Mouse (Mus musculus): ENCODE data around the gene Cd5. TPM values are rescaled to one million over a fixed set of nuclear protein-coding genes. Genes with fewer than 3 reads are reported as not detected.

Gene Cd5
- polyA plus RNA-seq, 1 experiment from 2014 or later, result 3.3 TPM

- 92% methylated on average over 9 of the region's 9 CpGs for WGBS
- no peak overlapping the region for H3K27ac ChIP-seq (ENCODE audit: low read length)
- no peaks in the 10 kb centered on the region for H3K27me3 ChIP-seq (ENCODE audit: control insufficient read depth, insufficient read depth, low read length)
- no peak overlapping the region for H3K4me3 ChIP-seq (replicated peaks; ENCODE audit: low read length)
- H3K4me2 ChIP-seq (ENCODE audit: low read depth, low read length), result no peak overlapping the region
- peaks cover 13% of the 10 kb centered on the region for H3K4me1 ChIP-seq (ENCODE audit: control insufficient read depth, insufficient read depth, low read length)
- H3K36me3 ChIP-seq (ENCODE audit: control insufficient read depth, insufficient read depth, low read length), result no peaks in the 10 kb centered on the region
- no peak overlapping the region for H3K9ac ChIP-seq (ENCODE audit: low read length)
- no peak for ATAC-seq (ENCODE audit: insufficient read depth, low FRiP score)
- H3K9me3 ChIP-seq (replicated peaks; ENCODE audit: control insufficient read depth, low read length), result no peaks in the 10 kb centered on the region
These were observed 53.7 kb downstream of the Cd5 start for GRCm38 (mm10) chr19:10685081-10685480.

- H3K36me3 ChIP-seq (ENCODE audit: control insufficient read depth, insufficient read depth, low read length), result no peaks in the 10 kb centered on the region
- H3K4me2 ChIP-seq (ENCODE audit: low read depth, low read length), result no peak overlapping the region
- no peak for ATAC-seq (ENCODE audit: insufficient read depth, low FRiP score)
- no peaks in the 10 kb centered on the region for H3K27me3 ChIP-seq (ENCODE audit: control insufficient read depth, insufficient read depth, low read length)
- WGBS, result 51% methylated on average over 4 of the region's 4 CpGs
- no peaks in the 10 kb centered on the region for H3K4me1 ChIP-seq (ENCODE audit: control insufficient read depth, insufficient read depth, low read length)
- no peaks in the 10 kb centered on the region for H3K9me3 ChIP-seq (replicated peaks; ENCODE audit: control insufficient read depth, low read length)
- no peak overlapping the region for H3K4me3 ChIP-seq (replicated peaks; ENCODE audit: low read length)
- H3K9ac ChIP-seq (ENCODE audit: low read length), result no peak overlapping the region
- no peak overlapping the region for H3K27ac ChIP-seq (ENCODE audit: low read length)
These were observed 57.2 kb downstream of the Cd5 start for GRCm38 (mm10) chr19:10681571-10681970.

- H3K27me3 ChIP-seq (ENCODE audit: control insufficient read depth, insufficient read depth, low read length), result no peaks in the 10 kb centered on the region
- H3K4me2 ChIP-seq (ENCODE audit: low read depth, low read length), result no peak overlapping the region
- no peak overlapping the region for H3K9ac ChIP-seq (ENCODE audit: low read length)
- peak overlapping the region; percentile 11; the same call in 1 of the 2 replicates for H3K27ac ChIP-seq (ENCODE audit: low read length)
- no peaks in the 10 kb centered on the region for H3K4me1 ChIP-seq (ENCODE audit: control insufficient read depth, insufficient read depth, low read length)
- WGBS, result 68% methylated on average over 1 of the region's 1 CpGs
- no peak for ATAC-seq (ENCODE audit: insufficient read depth, low FRiP score)
- H3K9me3 ChIP-seq (replicated peaks; ENCODE audit: control insufficient read depth, low read length), result no peaks in the 10 kb centered on the region
- H3K36me3 ChIP-seq (ENCODE audit: control insufficient read depth, insufficient read depth, low read length), result no peaks in the 10 kb centered on the region
- H3K4me3 ChIP-seq (replicated peaks; ENCODE audit: low read length), result no peak overlapping the region
These were observed 60.1 kb downstream of the Cd5 start for GRCm38 (mm10) chr19:10678772-10679067.

- Histone ChIP-seq H3K27ac (ENCODE audit: low read length) (peak within 1 kb of the TSS; percentile 38), H3K27me3 (ENCODE audit: control insufficient read depth, insufficient read depth, low read length) (no peaks in the 10 kb centered on the region), H3K9me3 (replicated peaks; ENCODE audit: control insufficient read depth, low read length) (no peaks in the 10 kb centered on the region), H3K36me3 (ENCODE audit: control insufficient read depth, insufficient read depth, low read length) (no peaks in the 10 kb centered on the region), H3K4me3 (replicated peaks; ENCODE audit: low read length) (no peak within 1 kb of the TSS), H3K9ac (ENCODE audit: low read length) (0 out of 2 replicates have a peak within 1 kb of the TSS, but pooled peaks have one; percentile 29), H3K4me2 (ENCODE audit: low read depth, low read length) (no peak within 1 kb of the TSS), H3K4me1 (ENCODE audit: control insufficient read depth, insufficient read depth, low read length) (no peaks in the 10 kb centered on the region)
- no peak for ATAC-seq (ENCODE audit: insufficient read depth, low FRiP score)
- 35% methylated on average over 6 of the region's 6 CpGs for WGBS
These were observed 60.7 kb downstream of the Cd5 start, which contains the start of gene Pga5 for GRCm38 (mm10) chr19:10677915-10678771. Gene Pga5 (minus strand): TSS chr19:10678071.

- Histone ChIP-seq H3K4me3 (replicated peaks; ENCODE audit: low read length) (no peak overlapping the region), H3K9me3 (replicated peaks; ENCODE audit: control insufficient read depth, low read length) (no peaks in the 10 kb centered on the region), H3K27ac (ENCODE audit: low read length) (no peak overlapping the region), H3K36me3 (ENCODE audit: control insufficient read depth, insufficient read depth, low read length) (no peaks in the 10 kb centered on the region), H3K27me3 (ENCODE audit: control insufficient read depth, insufficient read depth, low read length) (no peaks in the 10 kb centered on the region), H3K4me2 (ENCODE audit: low read depth, low read length) (no peak overlapping the region), H3K4me1 (ENCODE audit: control insufficient read depth, insufficient read depth, low read length) (0 out of 2 replicates have a peak, but pooled peaks cover 5% of the 10 kb centered on the region), H3K9ac (ENCODE audit: low read length) (no peak overlapping the region)
- WGBS, result 85% methylated on average over 16 of the region's 16 CpGs
- no peak for ATAC-seq (ENCODE audit: insufficient read depth, low FRiP score)
These were observed 62.1 kb downstream of the Cd5 start for GRCm38 (mm10) chr19:10676656-10677055.

- Histone ChIP-seq H3K36me3 (ENCODE audit: control insufficient read depth, insufficient read depth, low read length) (no peaks in the 10 kb centered on the region), H3K4me3 (replicated peaks; ENCODE audit: low read length) (no peak overlapping the region), H3K4me2 (ENCODE audit: low read depth, low read length) (no peak overlapping the region), H3K4me1 (ENCODE audit: control insufficient read depth, insufficient read depth, low read length) (0 out of 2 replicates have a peak, but pooled peaks cover 6% of the 10 kb centered on the region), H3K9ac (ENCODE audit: low read length) (no peak overlapping the region), H3K27ac (ENCODE audit: low read length) (no peak overlapping the region), H3K27me3 (ENCODE audit: control insufficient read depth, insufficient read depth, low read length) (no peaks in the 10 kb centered on the region), H3K9me3 (replicated peaks; ENCODE audit: control insufficient read depth, low read length) (no peaks in the 10 kb centered on the region)
- 48% methylated on average over 1 of the region's 1 CpGs for WGBS
- ATAC-seq (ENCODE audit: insufficient read depth, low FRiP score), result no peak
These were observed 65.5 kb downstream of the Cd5 start for GRCm38 (mm10) chr19:10673275-10673674.

- no peaks in the 10 kb centered on the region for H3K36me3 ChIP-seq (ENCODE audit: control insufficient read depth, insufficient read depth, low read length)
- no peak overlapping the region for H3K27ac ChIP-seq (ENCODE audit: low read length)
- no peaks in the 10 kb centered on the region for H3K9me3 ChIP-seq (replicated peaks; ENCODE audit: control insufficient read depth, low read length)
- H3K4me2 ChIP-seq (ENCODE audit: low read depth, low read length), result no peak overlapping the region
- no peak overlapping the region for H3K4me3 ChIP-seq (replicated peaks; ENCODE audit: low read length)
- 53% methylated on average over 9 of the region's 9 CpGs for WGBS
- no peak overlapping the region for H3K9ac ChIP-seq (ENCODE audit: low read length)
- ATAC-seq (ENCODE audit: insufficient read depth, low FRiP score), result peak; percentile 11; the same call in 1 of the 2 replicates
- H3K4me1 ChIP-seq (ENCODE audit: control insufficient read depth, insufficient read depth, low read length), result 0 out of 2 replicates have a peak, but pooled peaks cover 6% of the 10 kb centered on the region
- no peaks in the 10 kb centered on the region for H3K27me3 ChIP-seq (ENCODE audit: control insufficient read depth, insufficient read depth, low read length)
These were observed 66.9 kb downstream of the Cd5 start for GRCm38 (mm10) chr19:10671854-10672417.

GRCm38 (mm10) chr19:10671319-10671718 lies 67.5 kb downstream of the Cd5 start:
- no peak overlapping the region for H3K4me2 ChIP-seq (ENCODE audit: low read depth, low read length)
- no peak overlapping the region for H3K4me3 ChIP-seq (replicated peaks; ENCODE audit: low read length)
- H3K4me1 ChIP-seq (ENCODE audit: control insufficient read depth, insufficient read depth, low read length), result 0 out of 2 replicates have a peak, but pooled peaks cover 6% of the 10 kb centered on the region
- no peaks in the 10 kb centered on the region for H3K27me3 ChIP-seq (ENCODE audit: control insufficient read depth, insufficient read depth, low read length)
- 81% methylated on average over 4 of the region's 4 CpGs for WGBS
- H3K9me3 ChIP-seq (replicated peaks; ENCODE audit: control insufficient read depth, low read length), result no peaks in the 10 kb centered on the region
- H3K36me3 ChIP-seq (ENCODE audit: control insufficient read depth, insufficient read depth, low read length), result no peaks in the 10 kb centered on the region
- ATAC-seq (ENCODE audit: insufficient read depth, low FRiP score), result no peak; the same call in 1 of the 2 replicates
- no peak overlapping the region for H3K9ac ChIP-seq (ENCODE audit: low read length)
- H3K27ac ChIP-seq (ENCODE audit: low read length), result no peak overlapping the region

Data from stomach, embryonic 16.5 days (tissue).